Mouse (Mus musculus) MEL-GATA-1-ER (cell line): ENCODE measurements around the gene Far1.

ENCODE experiments used
- DNase-seq: peaks from one replicate; pipeline ENCODE4 v3.0.0-alpha.2; 2012; ENCODE audit warnings: low read depth; ENCODE audit errors: extremely low read depth

Far1 gene

GRCm38 (mm10) chr7:113513286-113513962 is at the start of gene Far1:
Gene Far1, plus strand, starts transcription at chr7:113513834.
- DNase-seq, result peak; percentile 96

GRCm38 (mm10) chr7:113468345-113468744 is 45.3 kb upstream of the Far1 start:
- DNase-seq, result no peak

DNA sequence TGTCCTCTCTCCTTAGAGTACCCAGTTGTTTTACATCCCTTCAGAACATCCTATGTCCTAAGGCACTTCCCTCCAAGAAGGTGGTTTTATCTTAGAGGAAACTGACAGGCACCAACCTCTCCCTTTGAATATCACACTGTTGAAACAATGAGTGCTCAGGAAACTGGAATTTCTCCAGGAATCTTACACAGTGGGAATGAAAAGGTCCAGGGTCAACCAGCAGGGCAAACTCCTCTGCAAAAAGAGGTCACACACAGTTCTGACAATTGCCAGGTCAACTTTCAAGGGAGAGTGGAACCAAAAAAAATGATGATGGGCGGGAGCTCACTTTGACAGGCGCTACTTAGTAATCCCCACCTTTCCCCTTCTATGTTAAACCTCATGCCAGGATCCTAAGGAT is 43.0 kb upstream of the Far1 start:
- no peak for DNase-seq

- DNase-seq, result no peak
Observed at GRCm38 (mm10) chr7:113471653-113472052, 42.0 kb upstream of the Far1 start.

DNA sequence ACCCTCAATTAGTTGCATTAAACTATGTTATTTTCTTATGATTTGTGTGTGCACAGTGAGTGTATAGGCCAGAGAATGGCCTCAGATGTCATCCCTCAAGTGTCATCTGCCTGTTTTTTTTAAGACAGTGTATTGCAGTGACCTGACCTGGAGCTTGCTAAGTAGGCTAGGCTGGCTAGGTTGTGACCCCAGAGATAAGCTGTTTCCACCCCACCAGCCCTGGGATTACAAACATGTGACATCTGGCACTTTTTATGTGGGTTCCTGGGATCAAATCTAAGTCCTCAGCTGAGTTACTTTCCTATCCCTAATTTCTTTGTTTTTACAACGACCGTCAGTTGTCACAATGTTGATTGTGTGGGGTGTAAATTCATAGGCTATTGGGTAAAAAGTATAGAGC is 17.8 kb upstream of the Far1 start:
- no peak for DNase-seq

DNA sequence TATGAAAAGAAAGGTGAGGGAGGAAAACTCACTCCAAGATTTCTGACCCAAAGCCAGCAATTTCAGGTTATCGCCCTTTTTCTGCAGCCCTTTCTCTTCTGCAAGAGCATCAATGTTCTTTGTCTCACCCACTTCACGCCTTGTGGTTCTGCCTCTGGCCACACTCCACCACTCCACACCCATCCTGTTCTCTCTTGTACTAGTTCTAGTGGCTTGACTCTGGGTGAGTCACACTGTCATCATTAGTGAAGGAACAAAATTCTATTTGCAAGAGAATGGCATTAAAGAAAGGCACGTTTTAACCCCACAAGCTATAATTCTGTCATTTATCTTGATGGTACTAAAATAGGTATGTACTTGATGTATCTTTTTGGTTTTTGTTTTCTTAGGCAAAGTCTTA is 15.2 kb upstream of the Far1 start:
- DNase-seq, result no peak

DNA sequence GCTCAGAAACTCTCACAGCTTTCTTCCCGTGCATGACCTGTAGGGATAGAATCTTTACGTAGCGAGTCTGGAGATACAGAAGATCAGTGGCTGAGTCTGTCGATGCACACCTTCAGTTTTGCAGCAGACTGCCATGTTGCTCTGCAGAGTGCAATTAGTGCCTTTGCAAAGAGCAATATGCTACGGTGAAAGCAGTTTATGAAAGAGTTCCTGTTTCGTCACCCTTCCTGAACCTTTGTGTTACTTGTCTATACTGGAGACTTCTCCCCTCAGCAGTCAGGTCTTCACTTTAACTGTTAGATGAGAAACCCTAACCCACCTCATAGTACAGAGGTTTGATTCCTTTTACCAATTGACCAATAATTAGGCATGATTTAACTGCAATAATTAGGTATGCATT is 13.8 kb upstream of the Far1 start:
- no peak for DNase-seq

GRCm38 (mm10) chr7:113502453-113502852 is 11.2 kb upstream of the Far1 start:
- no peak for DNase-seq

- no peak for DNase-seq
Observed at GRCm38 (mm10) chr7:113505047-113505446, 8.6 kb upstream of the Far1 start.

DNA sequence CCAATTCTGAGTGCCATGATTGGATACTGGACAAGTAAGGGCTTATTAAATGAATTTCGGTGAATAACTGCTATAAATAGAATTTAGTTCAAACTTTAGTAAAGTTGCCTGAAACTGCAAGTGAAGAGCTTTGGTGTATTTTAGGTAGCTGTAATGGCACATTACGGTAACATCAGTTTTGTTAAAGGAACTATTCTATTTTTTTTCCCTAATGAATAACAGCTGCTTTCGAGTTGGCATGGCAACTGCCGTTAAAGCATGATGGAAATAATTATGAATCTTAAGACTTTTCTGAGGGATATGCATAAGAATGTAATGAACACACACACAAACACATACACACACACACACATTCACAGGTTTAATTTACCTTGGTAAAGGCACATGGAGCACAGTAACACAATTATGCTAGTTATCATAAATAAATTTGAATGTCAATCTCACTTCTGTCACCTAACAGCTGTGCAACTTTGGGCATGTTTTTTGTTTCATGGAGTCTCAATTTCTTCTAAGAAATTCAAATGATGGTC is 8.1 kb upstream of the Far1 start:
- DNase-seq, result no peak

DNA sequence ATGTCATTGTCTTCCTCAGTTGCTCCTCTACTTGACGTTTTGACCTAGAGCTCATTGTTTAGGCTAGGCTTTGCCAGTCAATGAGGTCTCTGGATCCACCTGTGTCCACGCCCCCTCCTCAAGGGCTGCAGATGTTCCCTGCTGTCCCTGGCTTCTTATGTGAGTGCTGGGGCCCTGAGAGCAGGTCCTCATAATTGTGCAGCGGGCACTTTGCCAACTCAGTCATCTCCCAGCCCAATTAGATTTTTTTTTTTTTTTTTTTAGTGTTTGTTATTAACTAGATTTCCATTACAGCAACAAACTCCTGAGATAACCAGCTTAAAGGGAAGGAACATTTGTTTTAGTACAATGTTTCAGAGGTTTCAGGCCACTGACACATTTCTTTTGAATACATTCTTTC is 5.8 kb upstream of the Far1 start:
- DNase-seq, result no peak

DNA sequence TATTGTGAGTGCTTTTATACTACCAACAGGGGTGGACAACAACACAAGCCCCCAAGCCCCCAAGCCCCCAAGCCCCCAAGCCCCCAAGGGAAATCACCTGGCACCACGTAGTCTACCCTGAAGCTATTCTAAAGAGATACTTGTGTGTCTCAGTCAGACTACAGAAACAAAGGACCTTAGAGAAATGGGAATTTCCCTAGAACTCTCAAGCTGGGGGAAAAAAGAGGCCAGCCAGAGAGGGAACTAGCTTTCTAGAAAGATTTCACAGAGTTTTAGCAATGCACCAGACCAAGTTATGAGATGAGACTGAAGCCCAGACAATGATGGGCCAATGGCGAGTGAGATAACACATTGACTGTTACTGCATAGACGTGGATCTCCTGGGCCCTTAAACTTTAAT is 2.2 kb upstream of the Far1 start:
- DNase-seq, result no peak

DNA sequence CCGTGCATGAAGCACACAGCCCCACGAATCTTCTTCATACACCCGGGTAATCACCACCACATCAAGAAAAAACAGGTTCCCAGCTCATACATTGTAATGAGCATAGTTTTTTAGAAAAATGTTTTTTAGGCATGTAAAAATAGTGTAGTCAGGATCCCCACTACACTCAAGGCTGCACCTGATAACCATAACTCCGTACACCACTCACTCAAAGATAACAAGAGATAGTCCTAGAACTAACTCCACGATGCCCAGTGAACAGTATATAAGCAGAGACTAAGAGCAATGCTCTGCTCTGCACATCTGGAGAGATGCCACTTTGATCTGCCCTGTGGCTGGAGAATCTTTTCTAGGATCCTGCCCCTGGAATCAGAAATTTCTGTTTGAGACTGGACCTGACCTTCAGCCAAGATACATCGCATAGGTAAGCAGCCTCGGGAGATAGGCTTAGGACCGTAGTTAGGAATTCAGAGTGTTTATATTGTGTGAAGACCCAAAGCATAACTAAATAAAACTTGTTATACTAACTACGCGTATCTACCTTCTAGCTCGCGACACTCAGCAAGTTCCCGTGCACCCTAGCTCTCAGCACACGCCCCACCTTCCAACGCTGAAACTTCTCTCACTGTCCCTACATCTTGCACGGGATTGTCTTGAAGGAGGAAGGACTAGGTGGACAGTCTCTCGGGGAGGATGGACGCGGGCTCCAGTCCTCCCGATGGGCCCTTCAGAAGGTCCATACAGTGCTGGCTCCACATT is 928 bp upstream of the Far1 start:
- peak; percentile 61 for DNase-seq

- DNase-seq, result peak; percentile 44
Observed at GRCm38 (mm10) chr7:113513963-113514649, 472 bp downstream of the Far1 start.

- DNase-seq, result no peak
Observed at GRCm38 (mm10) chr7:113515831-113516230, 2.2 kb downstream of the Far1 start.

DNA sequence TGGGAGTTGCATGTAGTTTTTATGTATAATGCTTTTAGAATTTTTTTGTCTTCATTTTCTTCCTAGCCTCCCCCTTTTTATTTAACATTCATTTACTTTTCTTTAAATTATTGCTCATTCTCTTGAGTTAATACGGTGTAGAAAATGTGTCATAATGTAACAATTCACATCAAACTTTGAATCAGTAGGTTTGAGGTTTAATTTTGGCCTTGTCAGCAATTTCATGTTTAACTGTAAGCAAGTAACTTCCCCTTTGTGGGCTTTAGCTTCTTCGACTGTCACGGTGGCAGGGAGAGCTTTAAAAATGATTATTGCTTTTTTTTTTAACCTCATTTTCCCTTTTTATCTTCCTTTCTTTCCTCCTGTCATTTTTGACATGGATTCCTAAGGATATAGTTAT is 4.8 kb downstream of the Far1 start:
- peak; percentile 81 for DNase-seq

DNA sequence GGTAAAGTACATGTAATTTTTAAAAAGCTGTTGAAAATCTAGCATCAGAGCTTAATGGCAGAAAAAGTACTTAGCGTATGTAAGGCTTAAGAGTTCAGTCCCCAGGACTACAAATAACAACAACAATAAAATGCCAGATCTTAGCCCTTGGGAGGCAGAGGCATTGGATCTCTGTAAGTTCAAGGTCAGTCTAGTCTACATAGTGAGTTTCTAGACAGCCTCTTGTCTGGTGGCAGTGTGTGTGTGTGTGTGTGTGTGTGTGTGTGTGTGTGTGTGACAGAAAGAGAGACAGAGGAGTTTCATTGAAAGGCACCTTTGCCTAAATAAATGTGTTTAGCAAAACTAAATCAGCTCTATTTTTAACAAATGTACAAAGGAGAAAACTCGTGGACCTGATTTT is 5.3 kb downstream of the Far1 start:
- DNase-seq, result no peak

DNA sequence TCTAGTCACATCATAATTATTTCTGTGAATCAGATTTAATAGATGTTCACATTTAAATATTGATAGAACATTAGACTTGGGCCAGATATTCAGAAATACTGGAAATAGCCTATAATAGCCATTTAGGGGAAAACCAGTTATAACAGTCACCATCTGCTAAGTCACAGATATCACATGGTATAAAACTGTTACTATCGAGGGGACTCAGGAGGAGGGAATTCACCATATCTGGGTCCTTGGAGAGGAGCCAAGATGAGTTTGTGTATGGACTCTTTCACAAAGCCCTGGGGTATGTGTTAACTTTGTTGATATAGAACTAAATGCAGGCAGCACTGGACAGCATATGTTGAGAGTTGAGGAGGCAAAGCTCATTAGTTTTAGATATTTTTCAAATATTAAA is 29.5 kb downstream of the Far1 start:
- DNase-seq, result peak; percentile 61

GRCm38 (mm10) chr7:113551742-113552463 is 38.3 kb downstream of the Far1 start:
- DNase-seq, result no peak

GRCm38 (mm10) chr7:113552508-113552907 is 38.9 kb downstream of the Far1 start:
- DNase-seq, result no peak

DNA sequence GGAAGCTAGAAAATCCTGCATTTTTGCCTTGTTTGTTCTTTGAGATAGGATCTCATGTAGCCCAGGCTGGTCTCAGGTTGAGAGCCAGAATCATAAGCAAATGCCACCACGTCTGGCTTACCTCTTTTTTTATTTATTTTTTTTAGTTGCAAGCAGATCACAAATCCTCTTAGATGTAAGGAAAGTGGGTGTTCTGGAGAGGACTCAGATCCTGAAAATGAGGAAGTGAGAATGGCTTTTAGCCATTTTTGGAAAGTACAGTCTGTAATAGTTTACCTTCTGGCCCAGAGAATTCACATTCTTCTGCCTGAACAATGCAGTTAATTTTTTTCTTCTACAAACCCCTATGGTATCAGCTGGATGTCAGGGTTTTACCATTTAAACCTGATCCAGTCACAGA is 42.5 kb downstream of the Far1 start:
- DNase-seq, result peak; percentile 15

DNA sequence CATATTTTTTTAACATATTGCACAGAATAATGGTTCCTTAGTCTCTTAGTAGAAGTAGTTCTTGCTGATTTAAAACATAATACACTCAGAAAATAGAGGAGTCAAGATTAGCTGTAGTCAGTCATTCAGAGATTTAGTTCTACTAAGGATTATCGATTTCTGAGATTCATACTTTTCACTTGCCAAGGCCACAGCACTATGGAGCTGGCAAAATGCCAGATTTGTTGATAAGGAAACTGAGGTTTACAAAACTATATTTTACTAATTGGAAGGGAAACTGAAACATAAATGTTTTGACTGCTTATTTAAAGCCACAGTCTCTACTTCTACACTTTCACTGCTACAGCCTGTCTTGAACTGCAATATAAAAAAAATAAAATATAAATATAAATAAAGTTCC is 53.3 kb downstream of the Far1 start:
- no peak for DNase-seq
